Mouse (Mus musculus): ENCODE results near the gene Gucd1.

Gucd1 gene

GRCm38 (mm10) chr10:75315756-75316155, 202.0 kb downstream of the Gucd1 start:
- DNase-seq: no peak

GRCm38 (mm10) chr10:75314190-75314980, 203.4 kb downstream of the Gucd1 start:
- DNase-seq: no peak

- no peak for DNase-seq
These were observed 205.4 kb downstream of the Gucd1 start for GRCm38 (mm10) chr10:75312361-75312760.

DNA sequence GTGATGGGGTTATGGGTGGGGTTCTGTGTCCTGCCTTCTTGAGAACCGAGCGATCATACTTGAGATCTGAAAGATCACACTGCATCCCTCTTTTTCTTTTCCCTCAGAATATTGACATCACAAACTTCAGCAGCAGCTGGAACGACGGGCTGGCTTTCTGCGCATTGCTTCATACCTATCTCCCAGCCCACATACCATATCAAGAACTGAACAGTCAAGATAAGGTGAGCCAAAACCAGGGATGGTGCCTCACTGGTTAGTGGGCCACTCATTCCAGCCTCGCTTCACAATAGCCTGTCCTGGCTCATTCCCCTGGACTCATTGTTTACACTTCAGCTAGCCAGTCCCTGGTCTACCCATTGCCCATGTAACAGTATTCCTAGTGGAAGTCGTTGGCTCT, 210.6 kb downstream of the Gucd1 start:
- no peak for DNase-seq

DNA sequence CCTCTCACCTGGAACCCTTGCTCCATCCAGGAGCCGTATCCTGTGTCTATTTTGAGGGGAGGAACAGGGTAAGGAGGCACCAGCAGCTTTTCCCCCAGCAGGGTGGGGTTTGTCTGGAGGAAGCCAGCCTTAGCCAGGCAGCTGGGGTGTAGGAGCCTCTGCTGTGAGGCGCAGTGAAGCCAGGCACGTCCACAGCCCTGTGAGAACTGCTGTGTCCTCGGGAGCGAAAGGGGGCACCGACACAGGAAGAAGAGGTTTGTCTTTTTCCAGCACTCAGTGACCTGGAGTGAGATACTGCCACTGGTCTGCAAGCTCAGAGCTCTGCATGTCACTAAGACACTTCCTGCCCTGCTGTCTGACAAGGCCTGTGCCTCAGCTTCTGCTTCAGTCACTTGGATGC, 213.4 kb downstream of the Gucd1 start:
- DNase-seq: peak; percentile 25

- DNase-seq: no peak
These were observed 213.7 kb downstream of the Gucd1 start for GRCm38 (mm10) chr10:75304049-75304405.

DNA sequence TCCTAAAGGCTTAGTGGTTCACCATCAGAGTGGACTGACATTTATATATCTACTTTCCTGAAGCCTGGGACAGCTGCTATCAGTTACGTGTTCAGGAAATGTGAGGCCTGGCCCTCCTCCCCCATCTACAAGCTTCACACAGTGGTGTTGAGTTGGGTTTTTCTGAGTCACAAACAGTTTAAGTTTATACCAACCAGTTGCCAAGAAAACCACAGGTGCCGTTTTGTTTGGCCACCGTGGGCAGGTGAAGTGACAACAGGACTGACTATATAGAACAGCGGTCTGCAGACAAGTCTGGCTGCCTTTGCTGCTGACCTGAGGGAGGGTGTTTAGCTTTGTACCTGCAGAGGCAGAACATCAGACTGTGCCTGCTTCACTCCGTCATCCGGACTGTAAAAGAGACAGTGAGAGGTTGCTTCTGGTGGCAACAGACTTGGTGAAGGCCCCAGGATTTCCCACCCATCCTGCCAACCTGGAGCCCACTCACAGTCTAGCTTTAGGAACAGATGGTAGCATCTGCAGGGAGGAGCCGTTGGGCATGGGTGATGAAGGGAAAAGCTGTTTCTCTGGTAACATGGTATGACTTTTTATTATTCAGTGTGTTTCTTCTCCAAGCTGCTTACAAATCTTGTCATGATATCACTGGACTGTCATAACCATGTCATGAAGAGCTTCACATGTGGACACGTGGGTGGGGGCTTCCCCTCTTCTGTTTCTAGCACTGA, 214.3 kb downstream of the Gucd1 start:
- DNase-seq: peak; percentile 85

DNA sequence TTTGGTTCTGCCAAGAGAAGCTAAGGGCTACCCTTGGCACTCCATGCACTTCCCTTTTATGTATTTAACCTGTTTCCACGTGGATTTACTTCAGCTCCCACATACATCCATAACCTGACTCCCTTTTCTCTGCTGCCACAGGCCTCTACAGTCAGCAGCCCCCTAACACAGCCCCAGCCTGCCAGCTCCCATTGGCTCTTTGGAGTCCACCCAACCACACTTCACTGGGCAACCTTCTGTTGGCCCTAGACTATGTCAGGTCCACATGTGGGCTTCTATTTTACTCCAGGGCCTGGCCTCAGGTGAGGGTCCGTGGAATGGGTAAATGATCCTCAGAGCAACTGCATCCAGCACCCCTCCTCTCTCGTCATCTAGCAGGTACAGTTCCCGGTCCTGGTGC, 215.2 kb downstream of the Gucd1 start:
- no peak for DNase-seq

DNA sequence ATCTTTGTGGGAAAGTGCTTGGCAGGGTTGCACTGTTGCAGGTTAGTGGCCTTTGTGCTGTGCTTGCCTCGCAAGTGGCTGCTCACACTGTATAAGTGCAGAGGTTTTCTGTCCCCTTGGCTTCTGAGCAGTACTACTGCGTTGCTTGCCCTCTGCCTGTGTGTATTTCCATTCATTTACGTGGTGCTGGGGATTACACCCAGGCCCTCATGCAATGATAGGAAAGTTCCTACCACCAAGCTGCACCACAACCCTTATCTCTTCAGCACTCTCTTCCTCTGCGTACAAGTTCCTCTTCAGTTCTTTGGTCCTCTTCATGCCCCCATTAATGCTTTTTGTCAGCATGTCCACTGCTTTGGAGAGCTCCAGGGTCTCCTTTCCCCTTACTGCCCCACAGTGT, 215.8 kb downstream of the Gucd1 start:
- no peak for DNase-seq

DNA sequence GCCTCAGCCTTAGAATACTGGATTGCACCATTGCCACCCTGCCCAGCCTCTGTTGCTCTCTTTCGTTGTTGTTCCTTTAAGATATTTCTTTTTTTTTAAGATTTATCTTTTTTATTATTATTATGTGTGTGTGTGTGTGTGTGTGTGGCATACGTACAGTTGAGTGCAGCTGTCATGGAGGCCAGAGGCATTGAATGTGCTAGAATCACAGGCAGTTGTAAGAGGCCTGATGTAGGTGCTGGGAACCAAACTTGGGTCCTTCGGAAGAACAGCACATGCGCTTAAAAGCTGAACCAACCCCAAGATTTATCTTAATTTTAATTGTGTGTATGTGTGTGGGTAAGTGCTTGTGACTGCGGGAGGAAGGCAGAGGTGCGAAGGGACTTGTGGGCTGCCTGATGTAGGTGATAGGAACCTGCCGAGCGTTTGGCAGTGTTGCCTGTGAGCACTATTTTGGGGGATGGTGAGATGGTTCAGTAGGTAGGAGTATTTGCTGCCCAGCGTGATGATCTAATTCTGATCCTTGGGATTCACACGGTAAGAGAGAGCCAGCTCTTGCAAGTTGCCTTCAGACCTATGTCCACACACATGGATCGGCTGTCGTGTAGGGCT, 216.5 kb downstream of the Gucd1 start:
- no peak for DNase-seq
